Mouse (Mus musculus) embryo, embryonic 10.5 days (tissue): ENCODE data around the gene Zdhhc7.

Experiments used
- DNase-seq: peaks from one replicate; pipeline ENCODE4 v3.0.0-alpha.2; 2015; ENCODE audit warnings: low spot score

Zdhhc7 gene

DNA sequence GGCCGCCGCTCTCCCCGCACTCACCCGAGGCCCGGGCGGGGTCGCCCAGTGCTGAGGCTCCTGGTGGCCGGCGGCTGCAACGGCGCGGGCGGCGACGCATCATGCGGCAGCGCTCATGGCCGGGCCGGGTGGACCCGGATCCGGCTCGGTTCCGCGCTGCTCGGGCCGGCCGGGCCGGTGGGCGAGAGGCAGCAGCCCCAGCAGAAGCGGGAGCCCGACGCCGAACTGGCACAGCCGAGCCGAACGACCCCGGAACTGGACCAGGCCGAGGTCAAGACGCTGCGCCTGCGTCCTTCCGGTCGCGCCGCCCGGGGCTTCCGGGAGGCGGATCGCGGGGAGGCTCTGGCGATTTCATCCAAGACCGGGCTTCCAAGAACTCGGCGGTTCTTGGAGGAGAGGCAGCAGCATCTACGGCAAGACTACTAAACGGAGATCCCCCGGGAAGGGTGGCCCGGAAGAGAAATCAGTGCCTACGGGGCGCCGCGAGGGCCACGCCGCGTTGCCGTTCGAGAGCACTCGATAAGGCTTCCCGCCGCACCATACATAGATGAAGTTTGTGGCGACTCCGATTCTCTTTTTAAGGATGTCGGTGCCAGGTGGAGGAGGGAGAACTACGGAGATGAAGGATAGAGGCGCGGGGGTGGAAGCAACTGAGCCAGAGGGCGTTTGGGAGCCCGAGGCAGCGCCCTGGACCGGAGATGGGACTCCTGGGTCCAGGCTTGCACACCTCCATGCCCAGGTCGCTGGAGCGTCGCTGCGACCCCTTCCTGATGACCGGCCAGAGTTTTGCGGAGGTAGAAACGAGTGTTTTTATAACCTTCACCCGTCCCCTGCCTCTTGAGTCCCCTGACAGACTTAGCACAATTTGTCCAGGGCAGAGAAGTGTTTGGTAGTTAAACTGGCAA is at the start of gene Zdhhc7:
TSS of gene Zdhhc7 (minus strand) at position 415 of the 905 bp plus-strand sequence.
- peak; percentile 81 for DNase-seq

DNA sequence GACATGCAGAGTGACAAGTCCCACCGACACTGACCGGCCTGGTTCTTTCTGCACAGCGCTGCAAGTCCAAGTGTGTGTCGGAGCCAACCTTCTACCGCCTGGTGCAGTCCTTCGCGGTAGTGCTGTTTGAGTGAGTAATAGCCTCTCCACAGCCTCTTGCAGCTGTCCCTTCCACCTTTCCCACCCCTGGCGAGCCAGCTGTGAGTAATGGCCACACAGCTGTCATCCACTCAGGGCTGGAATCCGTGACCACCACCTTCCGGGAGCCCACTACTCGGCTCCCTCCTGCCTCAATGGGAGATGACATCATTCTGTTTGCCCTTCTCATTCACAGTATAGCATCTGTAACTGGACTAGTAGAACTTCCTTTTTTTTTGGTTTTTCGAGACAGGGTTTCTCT is 48.7 kb upstream of the Zdhhc7 start:
- no peak for DNase-seq

DNA sequence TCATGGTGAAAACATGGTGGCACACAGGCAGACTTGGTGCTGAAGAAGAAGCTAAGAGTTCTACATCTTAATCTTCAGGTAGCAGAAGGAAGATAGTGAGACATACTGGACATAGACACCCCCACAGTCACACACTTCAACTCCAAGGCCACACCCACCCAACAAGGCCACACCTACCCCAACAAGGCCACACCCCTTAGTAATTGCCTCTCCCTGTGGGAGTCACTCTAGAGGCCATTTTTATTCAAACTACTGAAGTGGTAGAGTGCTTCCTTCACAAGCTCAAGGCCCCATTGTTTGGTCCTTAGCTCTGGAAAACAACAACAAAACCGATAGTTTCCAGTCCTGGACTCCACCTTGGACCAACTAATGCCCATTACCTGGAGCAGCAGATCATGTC is 44.8 kb upstream of the Zdhhc7 start:
- DNase-seq, result no peak

DNA sequence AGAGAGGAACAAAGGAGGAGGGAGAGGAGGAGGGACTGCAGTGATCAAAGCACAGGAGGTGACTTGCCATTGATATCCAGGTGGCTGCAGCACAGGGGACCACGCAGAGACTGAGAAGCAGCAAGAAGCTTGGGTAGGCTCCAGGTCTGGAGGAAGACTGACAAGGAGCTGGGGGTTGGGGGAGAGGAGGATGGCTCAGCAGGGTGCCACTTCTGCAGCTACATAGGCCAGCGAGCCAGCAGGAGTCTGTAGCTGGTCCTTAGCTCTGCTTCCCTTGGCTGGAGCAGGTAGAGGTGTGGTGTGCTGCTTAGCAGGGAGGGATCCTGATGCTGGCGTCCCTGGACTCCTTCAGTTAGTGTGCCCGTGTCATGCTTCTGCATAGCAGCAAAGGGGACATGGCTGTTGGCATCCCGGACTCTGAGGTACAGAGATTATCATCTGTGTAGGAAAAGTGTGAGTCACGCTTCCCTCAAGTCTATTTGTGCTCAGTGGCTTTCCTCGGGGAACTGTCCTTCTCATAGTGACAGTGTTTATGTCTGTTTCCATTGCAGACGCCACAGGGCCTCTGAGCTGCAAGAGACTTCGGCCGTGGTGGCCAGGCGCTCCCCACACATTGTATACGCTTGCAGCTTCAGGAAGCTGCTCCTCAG is 43.5 kb upstream of the Zdhhc7 start:
- DNase-seq, result no peak

DNA sequence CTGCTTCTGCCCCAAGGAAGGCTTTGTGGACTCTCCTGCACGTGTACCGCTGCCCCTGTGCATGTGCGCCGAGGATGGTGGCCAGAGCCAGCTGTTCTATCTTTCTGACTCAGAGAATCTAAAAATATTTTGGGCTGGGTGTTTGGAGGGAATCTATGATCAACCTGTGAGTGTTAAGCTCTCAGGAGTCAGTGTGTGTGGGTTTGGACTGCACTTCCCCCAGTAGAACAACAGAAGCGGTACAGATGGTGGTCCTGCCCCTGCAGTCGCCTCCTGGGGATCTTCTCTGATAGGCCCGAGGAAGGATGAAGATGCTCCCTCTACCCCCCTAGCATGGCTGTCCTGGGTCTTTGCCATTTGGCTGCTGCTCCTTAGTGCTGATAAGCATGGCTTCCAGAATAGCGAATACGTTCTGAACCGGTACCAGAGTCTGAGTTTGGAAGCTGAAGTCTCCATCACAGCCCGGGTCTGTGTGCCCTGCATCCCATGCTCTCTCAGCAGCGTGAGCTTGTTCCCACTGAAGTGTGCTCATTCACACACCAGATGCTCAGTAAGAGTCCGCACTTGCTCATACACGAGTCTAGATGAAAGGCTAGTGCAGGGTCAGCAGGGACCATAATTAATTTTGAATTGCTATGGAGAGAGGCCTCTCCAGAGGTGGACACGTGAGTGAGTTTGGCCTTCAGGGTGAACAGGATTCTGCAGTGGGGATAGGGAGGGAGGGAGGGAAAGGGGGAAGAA is 42.8 kb upstream of the Zdhhc7 start:
- no peak for DNase-seq

DNA sequence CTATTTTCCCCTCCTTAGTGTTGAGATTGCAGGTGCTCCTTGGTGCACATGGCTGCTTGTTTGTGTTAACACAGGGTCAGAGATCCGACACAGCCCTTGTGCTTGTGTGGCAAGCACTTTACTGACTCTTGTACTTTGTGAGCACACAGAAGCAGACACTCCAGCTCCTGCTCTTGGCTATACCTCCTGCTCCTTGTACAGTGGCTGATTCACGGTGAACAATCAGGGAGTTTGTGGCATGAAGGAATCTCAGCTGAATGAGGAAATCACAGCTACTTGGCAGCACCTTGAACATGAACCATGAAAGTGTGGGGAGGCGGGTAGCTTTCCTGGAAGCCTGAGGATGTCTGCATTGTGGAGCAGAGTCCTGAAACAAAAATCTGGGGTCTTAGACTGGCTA is 39.5 kb upstream of the Zdhhc7 start:
- no peak for DNase-seq

DNA sequence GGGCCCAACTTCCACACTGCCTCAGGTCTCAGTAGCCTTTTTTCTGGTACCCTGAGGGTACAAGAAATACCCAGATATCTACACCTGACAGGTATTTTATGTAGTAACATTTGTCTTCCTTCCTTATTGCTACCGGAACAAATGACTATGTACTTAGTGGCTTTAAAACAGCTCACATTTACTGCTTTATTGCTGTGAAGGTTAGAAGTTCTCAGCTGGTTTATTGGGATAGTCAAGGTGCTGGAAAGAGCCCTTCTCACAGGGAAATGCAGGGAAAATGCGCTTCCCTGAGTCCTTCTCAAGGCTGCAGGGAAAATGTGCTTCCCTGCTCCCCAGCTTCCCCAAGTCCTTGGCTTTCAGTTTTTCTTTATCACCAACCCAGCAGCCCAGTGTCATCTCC is 37.7 kb upstream of the Zdhhc7 start:
- DNase-seq, result no peak

DNA sequence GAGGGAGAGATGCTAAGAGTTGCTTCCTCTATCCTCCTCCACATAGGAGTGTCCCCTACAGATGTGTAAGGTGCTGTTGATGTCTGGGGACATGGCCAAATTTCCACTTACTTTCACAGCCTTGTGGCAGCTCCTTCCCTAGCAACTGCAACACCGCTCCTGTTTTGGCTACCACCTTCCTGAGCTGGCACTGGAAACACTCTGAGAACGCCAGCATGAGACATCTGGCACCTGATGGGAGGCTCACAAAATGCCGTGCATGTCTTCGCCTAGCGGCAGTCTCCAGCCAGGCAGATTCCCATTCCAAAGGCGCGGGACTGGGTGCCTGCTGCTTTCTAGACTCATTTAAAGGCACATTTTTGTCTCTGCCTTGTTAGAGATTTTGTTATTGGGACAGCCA is 35.3 kb upstream of the Zdhhc7 start:
- no peak for DNase-seq

DNA sequence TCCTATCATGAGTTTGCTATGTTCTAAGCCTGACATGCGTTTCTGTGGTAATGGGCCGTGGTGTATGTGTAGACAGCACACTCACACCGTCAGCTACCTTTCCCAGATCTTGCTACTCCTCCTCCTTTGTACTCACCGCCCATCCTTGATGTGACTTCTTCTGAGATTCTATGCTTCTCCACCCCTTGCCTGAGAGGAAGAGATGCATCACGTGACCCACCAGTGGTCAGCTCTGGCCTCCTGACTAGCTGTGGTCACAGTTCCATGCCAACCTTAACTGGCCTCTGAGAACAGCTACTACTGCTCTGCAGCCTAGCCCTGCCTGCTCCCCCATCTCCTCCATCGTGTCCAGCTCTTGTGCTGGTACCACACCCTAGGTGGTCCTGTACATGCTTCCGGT is 34.4 kb upstream of the Zdhhc7 start:
- no peak for DNase-seq

DNA sequence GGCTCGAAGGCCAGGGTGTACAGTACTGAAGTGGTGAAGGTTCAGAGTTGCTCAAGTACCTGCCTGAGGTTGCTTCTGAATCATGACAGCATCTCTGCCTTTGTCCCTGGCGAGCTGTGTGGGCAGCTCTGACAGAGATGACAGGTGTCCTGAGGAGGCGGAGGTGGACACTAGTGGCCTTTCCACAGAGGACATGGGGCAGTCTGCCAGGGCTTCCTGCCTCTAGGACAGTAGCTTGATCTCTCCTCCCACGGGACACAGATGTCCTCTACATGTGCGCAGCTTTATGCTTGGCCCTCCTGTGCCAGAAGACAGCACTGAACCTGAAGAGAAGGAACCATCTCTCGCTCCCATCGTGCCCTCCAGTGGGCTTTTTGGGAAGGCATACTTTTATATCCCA is 31.9 kb upstream of the Zdhhc7 start:
- no peak for DNase-seq

DNA sequence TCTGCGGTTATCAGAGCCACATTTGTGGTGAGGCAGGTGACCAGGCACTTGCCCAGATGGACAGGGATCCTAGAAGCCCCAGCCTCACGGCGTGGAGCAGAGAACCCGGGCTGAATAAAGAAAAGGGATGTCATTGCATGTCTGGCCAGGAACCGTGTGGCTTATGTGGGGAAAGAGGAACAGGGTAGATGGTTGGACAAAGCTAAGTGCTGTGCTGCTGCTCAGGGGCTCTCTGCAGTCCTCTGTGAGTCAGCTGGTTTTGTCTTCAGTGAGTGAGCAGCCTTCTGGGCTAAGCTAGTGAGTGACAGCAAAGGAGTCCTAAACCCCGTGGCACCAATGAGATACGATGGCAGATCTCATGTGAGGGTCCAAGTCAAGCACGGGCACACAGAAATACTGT is 29.9 kb upstream of the Zdhhc7 start:
- no peak for DNase-seq

DNA sequence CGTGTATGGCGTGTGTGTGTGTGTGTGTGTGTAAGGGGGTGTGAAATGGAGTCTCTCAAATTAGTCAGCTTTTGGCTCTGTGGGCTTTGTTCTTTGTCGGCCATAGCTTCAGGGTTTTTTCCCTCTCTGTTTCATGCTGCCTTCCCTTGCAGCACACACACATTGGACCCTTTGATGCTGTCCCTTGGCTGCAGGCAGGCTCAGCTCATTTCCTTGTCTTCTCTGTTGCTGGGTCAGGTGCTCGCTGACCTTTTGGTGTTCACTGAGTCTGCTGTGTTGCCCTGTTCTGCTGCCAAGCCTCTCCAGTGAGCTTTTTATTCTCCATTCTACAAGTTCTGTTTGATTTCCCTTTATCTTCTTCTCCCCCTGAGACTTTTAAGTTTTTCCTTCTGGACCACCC is 28.3 kb upstream of the Zdhhc7 start:
- peak; percentile 50 for DNase-seq

DNA sequence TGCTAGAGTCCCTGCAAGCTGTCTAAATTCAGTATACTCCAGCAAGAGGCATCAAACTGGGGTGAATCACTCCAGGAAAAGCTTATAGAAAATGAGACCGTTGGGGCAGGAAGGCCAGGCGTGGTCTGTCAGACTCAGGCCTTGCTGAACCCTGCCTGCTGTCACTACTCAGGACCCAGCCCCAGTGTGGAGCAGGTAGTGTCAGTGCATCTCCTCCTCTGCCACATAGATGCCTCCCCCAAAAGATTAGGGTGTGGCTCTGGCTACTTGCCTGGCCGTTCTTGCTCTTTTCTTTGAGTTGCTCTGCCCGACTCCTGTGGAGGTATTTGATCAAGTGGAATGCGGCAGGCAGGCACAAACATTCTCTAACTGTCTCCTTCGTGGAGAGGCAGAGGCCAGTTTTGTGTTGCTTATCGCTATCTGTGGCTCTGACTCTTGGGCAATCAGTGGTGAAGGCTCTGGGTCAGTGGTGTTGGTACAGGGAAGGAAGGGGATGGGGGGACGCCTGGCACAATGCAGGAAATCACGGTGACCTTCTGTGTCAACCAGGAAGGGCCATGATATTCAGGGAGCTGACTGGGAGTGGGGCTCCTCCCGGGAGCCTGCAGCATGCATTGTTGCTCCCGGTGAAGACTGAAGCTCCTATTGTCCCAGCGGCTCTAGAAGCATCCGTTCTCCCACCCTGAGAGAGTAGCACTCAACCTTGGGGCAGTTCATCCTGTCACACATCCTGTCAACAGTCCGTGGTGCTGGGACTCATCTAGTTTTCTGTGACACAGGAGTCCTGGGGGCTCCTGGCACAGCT is 25.3 kb upstream of the Zdhhc7 start:
- DNase-seq, result no peak

DNA sequence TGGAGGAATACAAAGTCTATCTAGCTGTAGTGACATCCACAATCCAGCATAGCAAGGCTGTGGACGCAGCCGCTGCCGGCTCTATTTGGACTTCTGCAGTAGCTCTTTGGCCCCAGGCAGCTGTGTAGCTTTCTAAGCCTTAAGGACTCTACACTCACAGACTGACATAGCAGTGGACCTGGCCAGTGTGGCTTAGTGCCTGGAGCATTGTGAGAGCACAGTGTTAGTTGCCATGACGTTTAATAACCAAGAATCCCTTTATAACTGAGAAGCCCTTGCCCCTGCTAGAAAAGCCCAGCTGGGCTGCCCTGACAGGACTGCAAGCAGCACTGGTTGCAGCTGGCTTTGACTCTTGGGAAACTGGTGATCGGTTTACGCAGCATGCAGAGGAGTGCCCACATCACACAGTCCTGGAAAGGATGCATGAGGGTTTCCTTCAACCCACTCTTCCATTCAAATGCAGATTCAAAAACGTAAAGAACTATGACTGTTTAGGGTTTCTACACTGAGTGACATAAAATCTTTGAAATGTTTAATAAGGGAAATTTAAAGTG is 23.6 kb upstream of the Zdhhc7 start:
- no peak for DNase-seq

DNA sequence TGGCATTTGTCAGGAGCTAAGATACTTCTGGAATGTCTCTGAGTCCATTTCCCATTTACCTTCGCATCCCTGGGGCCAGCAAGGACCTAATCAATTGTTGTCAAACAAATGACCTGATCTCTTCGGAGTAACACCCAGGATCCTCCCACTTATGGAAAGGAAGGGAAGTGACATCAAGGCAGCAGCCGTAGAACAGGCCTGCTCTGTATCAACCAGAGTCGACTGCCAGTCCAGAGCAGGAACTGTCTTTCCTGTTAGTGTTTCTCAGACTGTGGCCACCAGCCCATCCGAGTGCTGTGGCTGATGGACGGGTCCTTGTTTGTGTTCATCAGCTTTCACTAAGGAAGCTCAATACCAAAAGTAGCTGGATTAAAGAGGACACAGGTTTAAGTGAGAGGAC is 23.0 kb upstream of the Zdhhc7 start:
- DNase-seq, result no peak

DNA sequence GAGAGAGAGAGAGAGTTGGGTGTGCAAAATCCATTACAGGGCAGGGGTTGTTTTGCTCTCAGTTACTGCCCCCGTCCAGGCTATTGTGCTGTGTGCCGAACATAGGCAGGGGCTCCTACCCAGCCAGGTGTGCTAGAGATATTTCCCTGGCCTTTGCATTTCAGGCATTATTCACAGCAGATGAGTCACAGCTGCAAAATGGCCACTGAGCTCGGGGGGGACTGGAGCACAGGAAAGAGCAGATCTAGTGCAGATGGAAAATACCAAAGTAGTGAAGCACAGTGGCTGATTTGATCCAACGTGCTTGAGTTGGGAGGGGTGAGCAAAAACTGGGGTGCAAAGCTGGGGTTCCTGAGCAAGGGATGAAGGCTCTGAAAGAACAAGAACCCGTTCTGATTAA is 19.7 kb upstream of the Zdhhc7 start:
- DNase-seq, result no peak

DNA sequence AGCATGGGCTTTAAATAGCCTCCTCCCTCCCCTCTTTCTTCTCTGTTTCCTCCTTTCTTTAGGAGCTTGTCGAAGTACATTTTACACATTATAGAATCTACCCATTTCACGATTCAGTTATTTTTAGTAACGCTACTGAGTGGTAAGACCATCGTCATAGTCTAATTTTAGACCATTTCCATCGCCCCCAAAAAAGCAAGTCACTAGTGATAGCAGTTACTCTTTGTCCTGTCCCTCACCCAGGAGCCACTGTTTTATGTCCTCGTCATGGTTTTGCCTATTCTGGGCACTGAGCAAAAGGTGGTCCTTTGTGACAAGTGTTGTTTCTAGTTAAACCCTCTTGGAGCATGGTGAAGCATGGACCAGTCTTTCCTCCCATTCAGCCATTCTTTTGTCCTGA is 18.6 kb upstream of the Zdhhc7 start:
- DNase-seq, result no peak

DNA sequence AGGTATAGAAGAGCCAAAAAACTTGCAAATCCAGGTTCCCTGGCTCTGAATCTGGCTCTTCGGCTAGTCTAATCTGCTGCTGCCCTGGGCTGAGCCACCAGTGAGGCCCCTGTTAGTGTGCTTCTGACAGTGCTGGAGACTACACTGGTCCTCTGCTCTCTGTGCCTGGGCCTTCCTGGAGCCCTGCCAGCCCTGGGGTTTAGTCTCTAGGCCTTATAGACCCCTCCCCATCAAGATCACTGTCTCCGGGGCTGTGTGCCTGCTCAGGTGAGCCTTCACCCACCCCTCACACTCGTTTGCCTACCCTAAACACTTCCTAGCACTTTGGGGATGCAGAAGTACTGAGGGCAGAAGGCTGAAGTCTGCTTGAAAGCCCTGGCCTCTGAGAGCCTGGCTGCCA is 18.1 kb upstream of the Zdhhc7 start:
- DNase-seq, result no peak

DNA sequence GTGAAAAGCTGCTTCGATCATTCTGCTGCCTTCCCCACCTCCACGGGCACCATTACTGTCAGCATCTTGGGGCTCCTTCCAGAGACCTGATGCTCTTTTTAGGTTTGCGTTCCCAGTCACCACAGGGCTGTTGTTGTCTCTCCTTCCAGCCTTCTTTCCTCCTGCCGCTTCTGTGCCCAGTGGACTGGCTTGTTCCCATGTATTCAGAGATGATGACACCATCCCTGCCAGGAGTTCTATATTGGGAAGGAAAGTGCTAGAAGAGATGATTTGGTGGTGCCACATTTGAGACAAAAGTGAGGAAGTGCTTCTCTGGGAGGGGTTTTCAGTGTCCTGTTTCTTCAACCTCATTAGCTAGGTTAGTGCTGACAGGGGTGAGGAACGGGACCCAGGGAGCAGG is 17.6 kb upstream of the Zdhhc7 start:
- DNase-seq, result no peak

DNA sequence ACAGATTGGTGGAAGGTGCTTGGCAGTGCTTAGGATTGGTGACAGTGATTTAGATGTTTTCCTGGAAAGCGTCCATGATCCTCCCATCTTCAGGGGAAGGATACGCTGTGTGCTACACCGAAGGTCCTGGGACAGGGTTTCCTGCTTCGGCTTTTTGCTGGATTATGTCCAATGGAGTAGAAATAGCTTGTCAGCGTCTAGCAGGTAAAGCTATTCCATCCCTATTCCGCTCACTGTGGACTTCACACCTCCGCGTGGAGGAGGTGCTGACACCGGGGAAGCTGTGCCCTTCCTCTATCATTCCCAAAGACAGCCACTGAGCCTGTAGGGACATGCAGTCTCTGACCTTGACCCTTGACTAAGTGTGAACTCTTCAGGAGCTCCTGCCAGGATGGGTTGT is 16.9 kb upstream of the Zdhhc7 start:
- no peak for DNase-seq

DNA sequence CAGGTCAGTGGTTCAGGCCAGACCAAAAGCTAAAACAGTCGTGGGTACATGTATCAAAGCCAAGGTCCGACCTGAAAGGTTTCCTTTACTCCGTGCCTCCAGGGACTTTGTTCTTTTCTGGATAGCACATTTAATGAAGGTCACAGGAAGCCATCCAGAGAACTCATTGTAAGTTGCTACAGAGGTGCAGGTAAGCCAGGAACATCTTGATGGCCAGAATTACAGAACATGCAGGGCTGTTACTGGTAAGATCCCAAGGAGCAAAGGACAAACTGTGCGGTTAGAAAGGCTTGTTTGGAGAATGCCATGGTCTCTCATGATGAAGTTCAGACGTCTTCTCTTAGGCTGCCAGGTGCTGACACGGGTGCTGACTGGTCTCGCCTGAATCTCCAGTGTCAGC is 15.3 kb upstream of the Zdhhc7 start:
- no peak for DNase-seq

DNA sequence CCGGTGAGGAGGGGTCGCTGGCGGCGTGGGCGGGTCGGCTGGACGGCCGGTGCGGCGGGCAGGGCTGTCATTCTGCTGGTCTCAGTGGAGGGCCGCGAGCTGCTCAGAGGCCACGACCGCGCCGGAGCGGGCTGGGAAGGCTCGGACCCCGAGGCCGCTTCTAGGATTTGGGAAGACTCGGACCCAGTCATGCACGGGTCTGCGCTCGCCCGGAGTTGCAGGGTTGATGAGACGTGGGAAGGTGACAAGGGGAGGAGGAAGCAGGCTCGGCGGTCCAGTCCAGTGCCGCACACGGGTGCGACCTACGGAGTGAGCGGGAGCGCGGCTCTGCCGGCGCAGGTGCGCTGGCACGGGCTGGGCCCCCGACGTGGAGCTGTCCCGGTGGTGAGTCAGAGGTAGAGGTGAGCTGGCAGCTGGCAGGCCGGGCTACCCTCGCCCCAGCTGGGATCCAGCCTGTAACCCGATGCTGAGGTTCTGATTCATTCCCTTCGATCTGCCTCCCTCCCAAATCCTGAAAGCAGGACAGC is 13.1 kb upstream of the Zdhhc7 start:
- DNase-seq, result no peak
